Mouse (Mus musculus) stomach, postnatal 0 days (tissue): ENCODE data around the gene Spen. TPM values are rescaled to one million over a fixed set of nuclear protein-coding genes. Genes with fewer than 3 reads are reported as not detected.

ENCODE experiments used
- ATAC-seq: fragments of 200-750 bp; cut with Nextera tagmentation; 2 replicates; pipeline ENCODE4 v1.8.0; 2017; ENCODE audit not compliant: low FRiP score, low TSS enrichment
- DNase-seq: peaks from one replicate; pipeline ENCODE4 v3.0.0-alpha.2; 2016; ENCODE audit warnings: low spot score
- H3K27ac ChIP-seq: fragments of 300-500 bp; sonication (generic); replicated peaks from 2 replicates; pipeline ENCODE4 v1.5.1; 2014; ENCODE audit warnings: mild to moderate bottlenecking, control low read depth
- H3K27me3 ChIP-seq: fragments of 300-500 bp; sonication (generic); 2 replicates; pipeline ENCODE4 v1.6.1; 2014; ENCODE audit warnings: low read length; ENCODE audit not compliant: control insufficient read depth, insufficient read depth
- H3K36me3 ChIP-seq: fragments of 300-500 bp; sonication (generic); 2 replicates; pipeline ENCODE4 v1.6.1; 2014; ENCODE audit warnings: low read length, mixed read lengths; ENCODE audit not compliant: control insufficient read depth, insufficient read depth
- H3K4me1 ChIP-seq: fragments of 300-500 bp; sonication (generic); replicated peaks from 2 replicates; pipeline ENCODE4 v1.6.1; 2014; ENCODE audit warnings: antibody characterized with exemption; ENCODE audit not compliant: control insufficient read depth, insufficient read depth
- H3K4me2 ChIP-seq: fragments of 300-500 bp; sonication (generic); replicated peaks from 2 replicates; pipeline ENCODE4 v1.6.1; 2014; ENCODE audit warnings: low read depth, mild to moderate bottlenecking, control low read depth, moderate library complexity
- H3K4me3 ChIP-seq: fragments of 300-500 bp; sonication (generic); 2 replicates; pipeline ENCODE4 v1.5.1; 2014; ENCODE audit warnings: low read depth, low read length, control low read depth
- H3K9ac ChIP-seq: fragments of 300-500 bp; sonication (generic); 2 replicates; pipeline ENCODE4 v1.6.1; 2014; ENCODE audit warnings: mild to moderate bottlenecking, low read length, control low read depth, mixed read lengths
- H3K9me3 ChIP-seq: fragments of 300-500 bp; sonication (generic); 2 replicates; pipeline ENCODE4 v1.6.1; 2016; ENCODE audit warnings: low read length; ENCODE audit not compliant: control insufficient read depth
- CTCF ChIP-seq: IDR thresholded peaks from 2 replicates; pipeline ENCODE4 v1.5.1; 2016; ENCODE audit warnings: antibody characterized with exemption, low read depth, mild to moderate bottlenecking, moderate library complexity
- EP300 ChIP-seq: optimal IDR thresholded peaks from 2 replicates; pipeline ENCODE3; 2016; ENCODE audit warnings: antibody characterized with exemption
- WGBS: fragments of 180-500 bp; shearing (Covaris S2); extraction: QIAGEN DNeasy Blood & Tissue Kit; methylation state at CpG from one replicate; pipeline ENCODE4 v1.1.7; 2014; 5-methylcytosine and 5-hydroxymethylcytosine counted together
- polyA plus RNA-seq: library from polyadenylated mRNA; unstranded; fragments of >200 nt; fragmentation: Nextera tagmentation; extraction: Ambion mirVana; gene quantifications from 2 replicates; pipeline ENCODE4 v1.2.1, GENCODE M21; 2015

Gene Spen
- polyA plus RNA-seq, 1 experiment from 2014 or later = 2.9 TPM

- ATAC-seq (no peak), DNase-seq (no peak)
- under 1% methylated on average over 14 of the region's 14 CpGs for WGBS
- H3K4me2 ChIP-seq = peak overlapping the region; percentile 96
- H3K27ac ChIP-seq = peak overlapping the region; percentile 98
- TF ChIP-seq CTCF (no peak), EP300 (no peak)
- no peaks in the 10 kb centered on the region for H3K9me3 ChIP-seq
- H3K9ac ChIP-seq = peak overlapping the region; percentile 94
- H3K4me1 ChIP-seq = no peaks in the 10 kb centered on the region; the same call in 1 of the 2 replicates
- H3K4me3 ChIP-seq = peak overlapping the region; percentile 93
- no peaks in the 10 kb centered on the region for H3K27me3 ChIP-seq
- H3K36me3 ChIP-seq = no peaks in the 10 kb centered on the region
Observed at GRCm38 (mm10) chr4:141537226-141537610, 1.2 kb downstream of the Spen start.

- H3K4me3 ChIP-seq = peak overlapping the region; percentile 93
- DNase-seq (peak; percentile 76), ATAC-seq (peak; percentile 45)
- H3K4me2 ChIP-seq = peak overlapping the region; percentile 96
- H3K36me3 ChIP-seq = no peaks in the 10 kb centered on the region
- H3K27ac ChIP-seq = peak overlapping the region; percentile 98
- H3K9me3 ChIP-seq = no peaks in the 10 kb centered on the region
- no peaks in the 10 kb centered on the region; the same call in 1 of the 2 replicates for H3K4me1 ChIP-seq
- WGBS = under 1% methylated on average over 61 of the region's 61 CpGs
- peak overlapping the region; percentile 94 for H3K9ac ChIP-seq
- TF ChIP-seq CTCF (no peak), EP300 (no peak)
- H3K27me3 ChIP-seq = no peaks in the 10 kb centered on the region
Observed at GRCm38 (mm10) chr4:141536291-141537225, 1.8 kb downstream of the Spen start.

- H3K9me3 ChIP-seq = no peaks in the 10 kb centered on the region
- 27% methylated on average over 9 of the region's 11 CpGs for WGBS
- peak overlapping the region; percentile 96 for H3K4me2 ChIP-seq
- H3K9ac ChIP-seq = no peak overlapping the region
- peak; percentile 68 for TF ChIP-seq CTCF
- TF ChIP-seq EP300 = no peak
- H3K27me3 ChIP-seq = no peaks in the 10 kb centered on the region
- H3K27ac ChIP-seq = peak overlapping the region; percentile 98
- DNase-seq (peak; percentile 78), ATAC-seq (no peak)
- H3K4me1 ChIP-seq = no peaks in the 10 kb centered on the region; the same call in 1 of the 2 replicates
- H3K4me3 ChIP-seq = no peak overlapping the region
- no peaks in the 10 kb centered on the region for H3K36me3 ChIP-seq
Observed at GRCm38 (mm10) chr4:141534947-141535680, 3.3 kb downstream of the Spen start.

GRCm38 (mm10) chr4:141530979-141531378 lies 7.4 kb downstream of the Spen start:
- H3K4me2 ChIP-seq = no peak overlapping the region
- DNase-seq (no peak), ATAC-seq (no peak)
- no peak overlapping the region for H3K4me3 ChIP-seq
- H3K4me1 ChIP-seq = no peaks in the 10 kb centered on the region
- no peaks in the 10 kb centered on the region for H3K27me3 ChIP-seq
- H3K9ac ChIP-seq = no peak overlapping the region
- H3K9me3 ChIP-seq = no peaks in the 10 kb centered on the region
- H3K27ac ChIP-seq = no peak overlapping the region
- H3K36me3 ChIP-seq = no peaks in the 10 kb centered on the region
- TF ChIP-seq EP300 (no peak), CTCF (no peak)
- 72% methylated on average over 15 of the region's 15 CpGs for WGBS

GRCm38 (mm10) chr4:141528938-141529337 lies 9.5 kb downstream of the Spen start:
- ATAC-seq (no peak), DNase-seq (no peak)
- Histone ChIP-seq H3K9ac (no peak overlapping the region), H3K4me3 (no peak overlapping the region), H3K27ac (no peak overlapping the region), H3K4me2 (no peak overlapping the region), H3K4me1 (no peaks in the 10 kb centered on the region), H3K36me3 (no peaks in the 10 kb centered on the region), H3K27me3 (no peaks in the 10 kb centered on the region), H3K9me3 (no peaks in the 10 kb centered on the region)
- WGBS = 91% methylated on average over 11 of the region's 11 CpGs
- TF ChIP-seq EP300 = no peak
- peak; percentile 5; the same call in 1 of the 2 replicates for TF ChIP-seq CTCF
